Mouse (Mus musculus): ENCODE data around the gene Pde6g.
A peak's percentile ranks its signal among the peaks of the same experiment; 100 is the strongest.

Pde6g gene

DNA sequence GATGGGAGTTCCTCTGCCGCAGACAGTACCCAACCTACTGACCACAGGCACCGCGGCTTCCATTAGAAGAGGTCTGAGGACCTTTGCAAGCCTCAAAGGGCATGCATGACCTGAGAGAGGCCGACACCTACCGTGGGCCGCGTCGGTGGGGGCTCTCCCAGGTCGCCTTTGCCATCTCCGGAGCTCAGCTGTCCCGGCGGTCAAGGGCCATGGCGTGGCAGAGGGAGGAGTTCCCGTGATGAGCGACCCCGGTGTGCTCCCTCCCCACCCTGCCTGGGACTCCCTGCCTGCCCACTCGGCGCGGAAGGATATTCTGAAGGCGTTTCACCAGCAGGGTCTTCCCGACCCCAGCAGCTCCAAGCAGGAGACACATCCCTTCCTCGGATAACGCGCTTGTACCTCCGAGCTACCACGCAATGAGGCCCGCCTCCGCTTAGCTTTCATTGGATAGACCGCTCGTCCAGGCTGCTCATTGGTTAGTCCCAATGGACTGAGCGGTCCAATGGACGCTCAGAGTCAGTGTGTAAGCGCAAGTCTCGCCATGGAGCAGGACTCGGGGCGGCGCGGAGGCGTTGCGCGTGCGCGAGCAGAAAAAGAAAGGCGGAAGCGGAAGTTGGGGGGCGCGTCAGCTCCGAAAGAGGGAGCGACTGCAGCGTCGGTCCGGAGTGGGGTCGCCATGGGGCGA is 13.9 kb upstream of the Pde6g start, which contains the start of gene Arl16:
Gene Arl16 (minus strand): TSS at position 557 of the 685 bp plus-strand sequence.
- DNase-seq (ENCODE audit: low spot score), result peak; percentile 76

DNA sequence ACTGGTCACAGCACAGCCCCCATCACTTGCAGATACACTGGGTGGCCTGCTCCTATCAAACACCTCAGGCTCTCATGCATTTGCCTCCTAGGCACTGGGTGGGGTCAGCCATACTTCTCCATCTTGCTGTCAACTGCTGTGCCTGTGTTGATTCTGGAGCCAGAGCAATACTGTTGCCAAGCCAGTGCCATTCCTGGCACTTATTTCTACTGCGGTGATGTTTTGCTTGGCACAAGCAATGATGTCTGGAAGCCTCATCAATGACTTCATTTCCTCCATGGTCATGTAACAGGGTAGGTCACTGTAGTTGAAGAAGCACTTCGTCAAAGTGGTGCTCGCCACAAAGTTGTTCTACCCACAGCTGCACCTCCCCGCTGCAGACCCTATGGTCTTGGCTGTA is 12.2 kb upstream of the Pde6g start:
- DNase-seq (ENCODE audit: low spot score), result no peak

- DNase-seq (ENCODE audit: low spot score), result no peak
Observed at GRCm38 (mm10) chr11:120464365-120464764, 11.1 kb upstream of the Pde6g start.

- no peak for DNase-seq (ENCODE audit: low spot score)
Observed at GRCm38 (mm10) chr11:120463536-120463935, 10.2 kb upstream of the Pde6g start.

DNA sequence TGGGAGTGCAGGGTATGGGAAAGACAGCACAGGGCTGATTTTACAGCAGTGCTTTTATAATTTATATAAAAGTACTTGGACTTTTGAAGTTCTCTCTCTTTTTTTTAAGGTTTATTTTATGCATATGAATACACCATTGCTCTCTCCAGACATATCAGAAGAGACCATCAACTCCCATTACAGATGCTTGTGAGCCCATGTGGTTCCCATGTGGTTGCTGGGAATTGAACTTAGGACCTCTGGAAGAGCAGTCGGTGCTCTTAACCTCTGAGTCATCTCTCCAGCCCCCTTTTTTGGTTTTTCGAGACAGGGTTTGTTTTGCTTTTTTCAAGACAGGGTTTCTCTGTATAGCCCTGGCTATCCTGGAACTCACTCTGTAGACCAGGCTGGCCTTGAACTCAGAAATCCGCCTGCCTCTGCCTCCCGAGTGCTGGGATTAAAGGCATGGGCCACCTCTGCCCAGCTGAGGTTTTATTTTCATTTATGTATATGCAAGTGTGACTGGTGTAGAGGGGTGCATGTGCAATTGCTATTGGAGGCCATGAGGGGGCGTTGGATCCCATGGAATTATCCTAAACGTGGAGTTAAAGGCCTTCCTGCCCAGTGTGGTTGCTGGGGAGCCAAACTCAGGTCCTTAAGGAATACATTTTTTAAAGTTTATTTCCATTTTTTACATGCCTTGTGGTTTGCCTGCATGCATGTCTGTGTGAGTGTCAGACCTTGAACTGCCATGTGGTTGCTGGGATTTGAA is 5.7 kb upstream of the Pde6g start:
- no peak for DNase-seq (ENCODE audit: low spot score)

DNA sequence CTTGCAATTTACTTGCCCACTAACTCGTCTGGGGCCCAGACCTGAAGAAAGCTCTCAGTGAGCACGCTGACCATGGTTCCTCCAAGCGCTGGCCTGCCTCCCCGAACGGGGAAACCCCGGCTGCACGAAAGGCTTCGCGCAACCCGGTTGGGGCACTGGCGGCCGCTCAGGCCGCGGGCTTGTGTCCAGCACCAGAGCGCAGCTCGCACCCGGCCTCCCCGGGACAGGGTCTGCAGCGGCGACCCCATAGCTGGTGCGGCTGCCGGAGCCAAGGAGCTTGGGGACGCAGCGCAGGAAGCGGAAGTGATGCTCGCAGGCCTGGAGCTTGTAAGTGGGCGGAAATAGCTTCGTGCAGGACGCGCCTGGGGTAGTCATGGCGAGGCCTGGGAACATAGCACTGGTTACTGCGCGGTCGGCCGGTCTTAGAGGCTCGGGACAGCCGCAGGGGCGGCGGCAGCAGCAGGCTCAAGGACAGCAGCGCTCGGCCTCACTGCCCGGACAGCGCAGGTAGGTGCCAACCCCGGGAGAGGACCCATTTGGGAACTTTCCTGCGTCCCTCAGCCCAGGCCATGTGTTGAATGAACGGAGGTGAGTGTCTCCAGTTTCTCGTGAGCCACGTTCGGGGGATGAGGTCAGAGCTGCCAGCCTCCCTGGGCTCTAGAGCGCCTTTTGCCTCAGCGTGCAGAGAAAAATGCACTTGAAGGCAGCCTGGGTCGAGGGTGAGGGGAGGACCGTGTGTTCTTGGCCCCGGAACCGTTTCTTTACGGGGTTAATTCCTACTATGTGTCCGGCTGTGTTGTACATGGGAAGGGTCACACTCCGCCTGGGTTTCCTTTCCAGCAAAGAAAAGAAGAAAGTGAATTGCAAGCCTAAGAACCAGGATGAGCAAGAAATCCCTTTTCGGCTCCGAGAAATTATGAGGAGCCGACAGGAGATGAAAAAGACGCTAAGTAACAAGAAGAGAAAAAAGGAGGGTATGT is 4.8 kb upstream of the Pde6g start, which contains the start of the genes Oxld1 and Ccdc137:
Gene Oxld1 (minus strand): TSS at position 297 of the 980 bp plus-strand sequence.
Gene Ccdc137 (plus strand): TSS at position 344 of the 980 bp plus-strand sequence.
- peak; percentile 64 for DNase-seq (ENCODE audit: low spot score)

DNA sequence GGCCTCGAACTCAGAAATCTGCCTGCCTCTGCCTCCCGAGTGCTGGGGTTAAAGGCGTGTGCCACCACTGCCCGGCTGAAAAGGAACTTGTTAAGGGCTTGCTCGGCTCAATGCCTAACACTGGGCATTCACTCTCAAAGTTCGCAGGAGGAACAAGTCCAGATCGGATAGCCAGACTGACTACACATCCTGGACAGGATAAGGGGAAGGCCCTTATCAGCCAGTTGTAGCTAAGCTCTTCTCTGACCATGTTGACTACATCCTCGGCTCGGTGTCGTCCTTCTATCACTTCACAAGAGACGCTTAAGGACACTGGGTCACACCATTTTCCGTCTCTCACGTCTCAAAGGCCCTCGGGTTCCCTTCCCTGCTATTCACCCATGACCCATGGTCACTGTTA is 4.1 kb upstream of the Pde6g start:
- no peak for DNase-seq (ENCODE audit: low spot score)

DNA sequence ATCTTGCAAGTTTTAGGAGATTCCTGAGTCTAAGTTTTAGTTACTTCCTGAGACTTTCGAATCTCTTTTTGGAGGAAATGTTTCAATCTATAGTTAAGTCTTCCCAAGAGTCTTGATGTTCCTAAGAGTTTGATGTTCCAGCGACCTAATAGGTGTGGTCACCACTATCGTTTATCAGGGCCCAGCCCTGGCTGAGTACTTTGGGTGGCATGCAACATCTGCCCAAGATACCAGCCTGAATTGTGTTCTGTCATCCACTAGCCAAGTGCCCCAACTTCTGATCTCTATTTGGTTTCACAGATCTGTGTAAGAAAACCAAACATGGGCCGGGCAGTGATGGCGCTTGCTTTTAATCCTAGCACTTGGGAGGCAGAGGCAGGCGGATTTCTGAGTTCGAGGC is 2.1 kb upstream of the Pde6g start:
- DNase-seq (ENCODE audit: low spot score), result no peak

- DNase-seq (ENCODE audit: low spot score), result no peak
Observed at GRCm38 (mm10) chr11:120454965-120455364, 1.7 kb upstream of the Pde6g start.

GRCm38 (mm10) chr11:120452246-120452645 is 1.1 kb downstream of the Pde6g start:
- no peak for DNase-seq (ENCODE audit: low spot score)

DNA sequence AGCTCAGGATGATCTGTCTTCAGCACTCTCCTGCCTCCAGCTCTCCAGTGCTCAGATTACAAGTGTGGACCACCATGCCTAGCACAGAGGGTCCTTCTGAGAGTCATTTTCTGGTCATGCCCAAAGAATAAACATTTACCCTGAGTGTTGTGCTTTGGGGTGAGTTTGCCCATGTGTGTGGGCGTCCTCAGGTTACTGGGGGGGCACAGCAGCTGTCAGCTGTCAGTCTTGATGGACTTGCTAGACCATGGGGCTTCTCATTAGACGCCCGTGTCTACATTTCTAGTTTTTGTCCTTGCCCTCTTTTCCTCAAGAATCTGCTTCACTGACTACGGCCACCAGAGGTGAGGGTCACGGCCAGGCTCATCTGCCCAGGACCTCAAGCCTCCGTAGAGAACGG is 6.1 kb downstream of the Pde6g start:
- no peak for DNase-seq (ENCODE audit: low spot score)

GRCm38 (mm10) chr11:120445475-120445874 is 7.8 kb downstream of the Pde6g start:
- no peak for DNase-seq (ENCODE audit: low spot score)

GRCm38 (mm10) chr11:120444106-120444505 is 9.2 kb downstream of the Pde6g start:
- no peak for DNase-seq (ENCODE audit: low spot score)

- no peak for DNase-seq (ENCODE audit: low spot score)
Observed at GRCm38 (mm10) chr11:120442765-120443280, 10.5 kb downstream of the Pde6g start.

GRCm38 (mm10) chr11:120442344-120442743 is 11.0 kb downstream of the Pde6g start, which contains the start of gene Tspan10:
Gene Tspan10 (plus strand): TSS chr11:120442644.
- DNase-seq (ENCODE audit: low spot score), result no peak

- DNase-seq (ENCODE audit: low spot score), result no peak
Observed at GRCm38 (mm10) chr11:120437857-120438385, 15.4 kb downstream of the Pde6g start.

DNA sequence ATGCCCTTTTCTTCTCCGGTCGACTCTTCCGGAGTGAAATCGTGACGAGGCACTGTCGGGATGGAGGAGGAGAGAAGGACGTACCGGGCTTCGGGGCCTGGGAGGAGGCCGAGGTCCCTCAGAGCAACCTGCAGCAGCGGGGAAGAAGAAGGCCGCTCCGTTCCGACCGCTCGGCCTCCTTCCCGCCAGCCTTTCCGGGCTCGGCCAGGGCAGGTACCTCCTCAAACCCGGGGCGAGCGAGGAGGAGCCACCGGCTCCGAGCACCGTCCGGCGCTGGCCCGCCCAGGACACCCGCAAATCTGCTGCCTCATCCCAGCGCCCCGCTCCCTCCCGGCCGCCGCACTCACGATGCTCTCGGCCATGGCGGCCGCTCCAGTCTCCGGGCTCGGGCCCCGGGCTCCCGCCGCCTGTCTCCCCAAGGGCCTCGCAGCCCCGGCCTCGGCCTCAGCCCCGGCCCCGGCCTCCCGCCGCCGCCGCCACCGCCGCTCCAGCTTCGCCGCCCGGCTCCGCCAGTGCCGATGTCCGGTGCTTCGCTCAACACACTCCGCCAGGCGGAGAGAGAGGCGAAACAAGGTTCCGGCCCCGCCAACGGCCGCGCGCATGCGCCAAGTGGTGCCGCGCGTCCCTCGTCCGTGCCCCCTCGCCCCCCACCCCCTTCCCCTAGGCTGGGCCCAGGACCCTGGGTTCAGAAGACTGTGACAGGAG is 16.0 kb downstream of the Pde6g start, which contains the start of gene Nploc4:
Gene Nploc4 (minus strand): TSS at position 557 of the 705 bp plus-strand sequence.
- peak; percentile 91 for DNase-seq (ENCODE audit: low spot score)

GRCm38 (mm10) chr11:120426727-120427126 is 26.6 kb downstream of the Pde6g start:
- DNase-seq (ENCODE audit: low spot score), result no peak

DNA sequence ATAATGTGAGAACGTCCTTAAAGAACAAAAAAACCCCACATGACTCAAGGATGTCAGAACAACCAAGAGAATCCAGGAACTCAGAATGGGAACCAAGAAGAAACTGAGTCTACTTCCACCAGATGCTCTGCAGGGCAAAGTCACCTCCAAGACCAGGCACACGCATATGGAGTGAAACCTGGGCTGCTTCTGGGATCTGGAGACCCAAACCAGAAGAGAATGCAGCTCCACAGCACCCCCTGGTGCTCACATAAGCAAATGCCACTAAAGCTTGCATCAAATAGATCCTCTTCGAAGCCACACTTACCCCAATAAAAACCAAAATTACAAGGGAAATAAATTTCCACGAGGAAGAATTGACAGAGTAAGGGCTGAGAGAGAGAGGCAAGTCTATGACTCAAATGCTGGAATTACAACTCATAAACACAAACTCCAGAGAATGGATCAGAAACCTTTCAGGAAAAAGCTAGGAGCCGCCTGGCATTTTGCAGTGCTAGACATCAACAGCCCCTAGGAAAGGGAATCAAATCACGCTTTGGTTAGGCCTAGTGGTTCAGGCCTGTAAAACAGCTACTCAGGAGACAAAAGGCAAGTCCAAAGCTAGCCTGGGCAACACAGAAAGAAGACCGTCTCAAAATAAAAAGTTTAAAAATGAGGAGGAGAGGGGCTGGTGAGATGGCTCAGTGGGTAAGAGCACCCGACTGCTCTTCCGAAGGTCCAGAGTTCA is 29.6 kb downstream of the Pde6g start:
- DNase-seq (ENCODE audit: low spot score), result peak; percentile 27

All from ovary, postnatal 10 days (tissue).